Mouse (Mus musculus): ENCODE data around the gene Ttc41. TPM values are rescaled to one million over a fixed set of nuclear protein-coding genes. Genes with fewer than 3 reads are reported as not detected.
A peak's percentile ranks its signal among the peaks of the same experiment; 100 is the strongest.

The Ttc41 gene
- total and polyA plus RNA-seq, 3 experiments: 0.10 to 6.5 (median 1.9) TPM

DNA sequence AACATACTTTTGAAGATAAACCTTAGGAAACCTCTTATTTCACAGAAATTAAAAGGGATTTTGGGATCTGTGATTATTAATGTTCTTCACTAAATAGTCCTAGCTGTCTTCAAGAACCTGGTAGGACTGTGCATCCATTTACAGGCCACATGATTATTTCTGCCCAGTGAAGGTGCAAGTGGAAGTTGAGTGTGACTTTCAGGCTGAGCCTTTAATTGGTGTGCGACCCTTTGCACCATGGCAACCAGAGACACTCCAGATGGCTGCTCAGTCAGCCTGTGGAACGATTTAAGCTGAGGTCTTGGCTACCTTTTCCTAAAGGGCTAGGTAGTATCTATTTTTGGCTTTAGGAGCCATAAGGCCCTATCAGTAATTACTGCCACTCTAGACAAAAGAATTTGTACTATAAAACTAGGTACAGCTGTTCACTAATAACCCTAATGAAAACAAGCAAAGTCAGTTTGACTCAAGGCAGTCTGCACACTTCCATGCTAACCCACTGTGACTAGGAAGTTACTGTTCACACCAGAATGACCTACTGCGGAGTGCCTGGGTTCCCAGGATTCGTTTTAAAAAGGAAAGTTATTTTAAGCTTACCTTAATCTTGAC is 3.2 kb upstream of the Ttc41 start:
- DNase-seq (ENCODE audit: low spot score) (no peak), ATAC-seq (ENCODE audit: extremely low read depth, insufficient number of reproducible peaks, low FRiP score, poor library complexity, severe bottlenecking) (no peak)
- H3K4me3 ChIP-seq (ENCODE audit: low read depth, low read length): peak overlapping the region; percentile 54; the same call in 1 of the 2 replicates
- peaks cover 69% of the 10 kb centered on the region for H3K36me3 ChIP-seq (replicated peaks)
- no peaks in the 10 kb centered on the region for H3K9me3 ChIP-seq (replicated peaks)
- H3K4me1 ChIP-seq (ENCODE audit: insufficient read depth, low read depth, low read length): peaks cover 64% of the 10 kb centered on the region
- H3K27me3 ChIP-seq (ENCODE audit: insufficient read depth, low read length): no peaks in the 10 kb centered on the region
- TF ChIP-seq TAL1 (conservative IDR thresholded peaks at IDR 0.05; ENCODE audit: low read depth, low read length): no peak
- no peak for TF ChIP-seq CTCF (IDR thresholded peaks at IDR 0.05; ENCODE audit: low read depth, low read length)
- TF ChIP-seq GATA2 (IDR thresholded peaks at IDR 0.05; ENCODE audit: borderline replicate concordance, low read depth, low read length): no peak
- TF ChIP-seq POLR2AphosphoS5 (IDR thresholded peaks at IDR 0.05; ENCODE audit: insufficient replicate concordance, low read depth, low read length): no peak
- no peak for TF ChIP-seq GATA1 (IDR thresholded peaks at IDR 0.05; ENCODE audit: borderline replicate concordance, low read length)

DNA sequence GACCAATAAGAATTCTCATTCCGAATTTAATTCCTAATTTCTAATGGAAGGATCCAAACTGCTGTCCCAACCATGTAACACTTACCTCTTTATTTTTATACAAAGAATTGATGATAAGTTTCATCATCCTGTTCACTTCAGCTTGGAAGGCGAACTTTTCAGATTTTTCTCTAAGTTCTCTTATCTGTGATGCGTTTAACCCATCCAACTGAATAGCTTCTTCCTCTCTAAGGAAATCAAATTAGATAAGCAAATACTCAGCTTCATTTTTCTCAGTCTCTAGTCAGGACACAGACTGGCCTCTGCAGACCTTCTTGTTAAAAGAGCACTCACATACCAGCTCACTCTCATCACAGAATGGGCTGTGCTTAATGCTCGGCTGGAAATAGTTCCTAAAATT is 2.2 kb upstream of the Ttc41 start:
- Histone ChIP-seq H3K36me3 (replicated peaks) (peaks cover 59% of the 10 kb centered on the region), H3K4me3 (ENCODE audit: low read depth, low read length) (peak overlapping the region; percentile 92), H3K4me1 (ENCODE audit: insufficient read depth, low read depth, low read length) (peaks cover 64% of the 10 kb centered on the region), H3K27me3 (ENCODE audit: insufficient read depth, low read length) (no peaks in the 10 kb centered on the region), H3K9me3 (replicated peaks) (no peaks in the 10 kb centered on the region)
- TF ChIP-seq CTCF (IDR thresholded peaks at IDR 0.05; ENCODE audit: low read depth, low read length) (no peak), POLR2AphosphoS5 (IDR thresholded peaks at IDR 0.05; ENCODE audit: insufficient replicate concordance, low read depth, low read length) (no peak), GATA1 (IDR thresholded peaks at IDR 0.05; ENCODE audit: borderline replicate concordance, low read length) (no peak), TAL1 (conservative IDR thresholded peaks at IDR 0.05; ENCODE audit: low read depth, low read length) (no peak), GATA2 (IDR thresholded peaks at IDR 0.05; ENCODE audit: borderline replicate concordance, low read depth, low read length) (no peak)
- ATAC-seq (ENCODE audit: extremely low read depth, insufficient number of reproducible peaks, low FRiP score, poor library complexity, severe bottlenecking) (no peak), DNase-seq (ENCODE audit: low spot score) (no peak)

DNA sequence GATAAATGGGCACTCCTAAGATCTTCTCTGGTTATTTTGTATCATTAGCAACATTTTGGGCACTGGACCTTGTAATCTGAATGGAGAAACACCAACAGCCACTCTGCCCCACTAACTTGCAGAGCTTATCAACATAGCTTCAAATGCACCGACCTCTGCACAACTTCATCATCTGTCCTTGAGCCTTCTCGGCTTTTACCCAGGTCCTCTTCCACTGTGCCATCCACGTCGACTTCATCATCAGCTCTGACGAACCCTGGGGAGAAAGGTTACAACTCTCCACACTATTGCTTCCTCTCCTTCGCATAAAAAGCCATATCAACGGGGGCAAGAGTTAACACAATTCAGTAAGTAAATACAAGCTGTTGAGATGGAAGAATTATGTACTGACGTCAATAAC is 1.5 kb upstream of the Ttc41 start:
- no peak for TF ChIP-seq GATA1 (IDR thresholded peaks at IDR 0.05; ENCODE audit: borderline replicate concordance, low read length)
- no peak for TF ChIP-seq TAL1 (conservative IDR thresholded peaks at IDR 0.05; ENCODE audit: low read depth, low read length)
- no peak for TF ChIP-seq POLR2AphosphoS5 (IDR thresholded peaks at IDR 0.05; ENCODE audit: insufficient replicate concordance, low read depth, low read length)
- TF ChIP-seq GATA2 (IDR thresholded peaks at IDR 0.05; ENCODE audit: borderline replicate concordance, low read depth, low read length): no peak
- H3K4me1 ChIP-seq (ENCODE audit: insufficient read depth, low read depth, low read length): peaks cover 61% of the 10 kb centered on the region
- no peak for ATAC-seq (ENCODE audit: extremely low read depth, insufficient number of reproducible peaks, low FRiP score, poor library complexity, severe bottlenecking)

DNA sequence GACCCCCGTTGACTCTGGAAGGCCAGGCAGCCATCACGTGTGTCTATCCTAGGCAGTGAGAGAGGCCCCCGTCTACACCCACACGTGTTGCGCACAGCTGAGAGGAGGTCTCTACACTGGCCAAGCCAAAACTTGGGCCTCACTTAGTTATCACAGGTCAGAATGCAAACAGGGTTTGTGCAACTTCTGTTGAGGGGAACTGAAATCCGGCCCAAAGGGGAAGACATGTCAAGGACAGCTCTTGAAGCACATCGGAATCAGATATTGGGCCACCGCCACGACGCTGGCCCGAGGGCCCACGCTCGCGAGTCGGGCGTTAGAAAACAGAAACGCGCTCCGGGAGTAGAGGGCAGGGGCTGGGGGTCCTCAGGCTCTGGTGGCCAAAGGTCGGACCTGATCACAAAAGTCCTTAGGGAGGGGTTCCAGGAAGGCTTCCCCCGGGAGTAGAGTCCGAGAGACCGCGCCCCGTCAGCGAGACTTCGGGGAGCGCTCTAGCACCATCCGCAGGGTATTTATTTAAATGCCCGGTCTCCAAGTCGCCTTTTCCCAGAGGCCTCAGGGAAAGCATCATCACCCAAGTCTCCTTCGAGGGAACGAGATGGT is 921 bp upstream of the Ttc41 start:
- no peaks in the 10 kb centered on the region for H3K9me3 ChIP-seq (replicated peaks)
- no peaks in the 10 kb centered on the region for H3K27me3 ChIP-seq (ENCODE audit: insufficient read depth, low read length)
- ATAC-seq (ENCODE audit: extremely low read depth, insufficient number of reproducible peaks, low FRiP score, poor library complexity, severe bottlenecking) (no peak), DNase-seq (ENCODE audit: low spot score) (peak; percentile 39)
- TF ChIP-seq GATA1 (IDR thresholded peaks at IDR 0.05; ENCODE audit: borderline replicate concordance, low read length): no peak
- TF ChIP-seq CTCF (IDR thresholded peaks at IDR 0.05; ENCODE audit: low read depth, low read length): no peak
- TF ChIP-seq POLR2AphosphoS5 (IDR thresholded peaks at IDR 0.05; ENCODE audit: insufficient replicate concordance, low read depth, low read length): no peak
- no peak for TF ChIP-seq GATA2 (IDR thresholded peaks at IDR 0.05; ENCODE audit: borderline replicate concordance, low read depth, low read length)
- no peak for TF ChIP-seq TAL1 (conservative IDR thresholded peaks at IDR 0.05; ENCODE audit: low read depth, low read length)
- peaks cover 47% of the 10 kb centered on the region for H3K36me3 ChIP-seq (replicated peaks)
- H3K4me3 ChIP-seq (ENCODE audit: low read depth, low read length): peak overlapping the region; percentile 92
- peaks cover 55% of the 10 kb centered on the region for H3K4me1 ChIP-seq (ENCODE audit: insufficient read depth, low read depth, low read length)

More for the DNA sequence above, 1.5 kb upstream of the Ttc41 start:
- no peaks in the 10 kb centered on the region for H3K9me3 ChIP-seq (replicated peaks)
- no peaks in the 10 kb centered on the region for H3K27me3 ChIP-seq (ENCODE audit: insufficient read depth, low read length)
- DNase-seq (ENCODE audit: low spot score): no peak
- H3K36me3 ChIP-seq (replicated peaks): peaks cover 53% of the 10 kb centered on the region
- peak overlapping the region; percentile 92 for H3K4me3 ChIP-seq (ENCODE audit: low read depth, low read length)

DNA sequence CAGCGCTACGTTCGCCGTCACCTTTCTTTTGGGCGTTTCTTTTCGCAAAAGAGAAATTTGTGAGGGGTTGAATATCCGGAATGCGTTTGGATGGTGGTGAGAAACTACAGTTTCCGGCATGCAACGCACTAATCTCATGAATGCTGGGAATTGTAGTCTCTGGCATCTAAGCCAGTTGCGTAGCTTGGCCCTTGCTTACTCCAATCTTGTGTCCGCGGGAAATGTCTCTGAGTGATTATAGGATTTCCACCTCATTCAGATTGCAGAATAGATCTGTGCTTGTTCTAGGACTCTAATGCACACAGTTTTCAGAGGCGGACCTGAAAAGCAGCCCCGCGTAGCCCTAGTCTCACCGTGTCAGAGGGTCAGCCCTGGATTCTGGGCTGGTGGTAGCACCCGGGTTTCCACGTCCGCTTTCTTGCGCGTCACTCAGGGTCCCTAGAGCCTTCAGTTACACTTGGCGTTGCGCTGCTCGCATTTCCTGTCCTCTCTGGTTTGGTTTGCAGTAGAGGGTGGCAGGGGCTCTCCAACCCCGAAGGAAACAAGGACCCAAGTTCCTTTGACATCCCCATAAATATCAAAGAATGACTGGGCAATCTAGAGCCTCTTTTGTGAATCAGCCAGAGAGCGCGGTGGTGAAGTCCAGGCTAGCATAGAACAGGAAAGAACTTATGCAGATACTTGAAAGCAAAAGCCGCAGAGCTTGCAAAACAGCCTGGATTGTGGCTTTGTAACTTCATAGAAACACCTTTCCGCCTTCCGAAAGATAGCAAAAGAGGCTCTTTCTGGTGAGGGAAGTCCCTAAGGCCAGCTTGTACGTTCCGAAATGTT is 526 bp downstream of the Ttc41 start:
- DNase-seq (ENCODE audit: low spot score) (peak; percentile 72), ATAC-seq (ENCODE audit: extremely low read depth, insufficient number of reproducible peaks, low FRiP score, poor library complexity, severe bottlenecking) (peak; percentile 61)
- H3K36me3 ChIP-seq (replicated peaks): peaks cover 33% of the 10 kb centered on the region
- H3K9me3 ChIP-seq (replicated peaks): no peaks in the 10 kb centered on the region
- TF ChIP-seq POLR2AphosphoS5 (IDR thresholded peaks at IDR 0.05; ENCODE audit: insufficient replicate concordance, low read depth, low read length): 0 out of 2 replicates have a peak, but pooled peaks have one; percentile 36
- TF ChIP-seq TAL1 (conservative IDR thresholded peaks at IDR 0.05; ENCODE audit: low read depth, low read length): no peak
- peaks cover 41% of the 10 kb centered on the region for H3K4me1 ChIP-seq (ENCODE audit: insufficient read depth, low read depth, low read length)
- no peaks in the 10 kb centered on the region for H3K27me3 ChIP-seq (ENCODE audit: insufficient read depth, low read length)
- peak overlapping the region; percentile 92 for H3K4me3 ChIP-seq (ENCODE audit: low read depth, low read length)

DNA sequence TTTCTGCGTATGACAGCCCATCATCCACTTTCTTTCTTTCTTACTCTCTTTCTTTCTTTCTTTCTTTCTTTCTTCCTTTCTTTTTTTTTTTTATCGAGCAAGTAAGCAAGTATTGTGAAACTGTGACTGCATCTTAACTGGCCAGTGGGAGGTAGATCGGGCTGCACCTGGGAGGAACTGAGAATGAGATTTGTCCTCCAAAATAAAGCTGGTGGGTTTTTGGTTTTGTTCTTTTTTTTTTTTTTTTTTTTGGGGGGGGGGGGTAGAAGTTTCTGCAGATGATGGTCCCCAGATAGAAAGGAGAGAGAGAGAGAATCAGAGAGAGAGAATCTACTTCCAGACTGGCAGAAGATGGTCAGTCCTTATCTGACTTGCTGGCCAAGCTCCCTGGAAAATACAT is 1.5 kb downstream of the Ttc41 start:
- H3K36me3 ChIP-seq (replicated peaks): peaks cover 24% of the 10 kb centered on the region
- no peaks in the 10 kb centered on the region for H3K9me3 ChIP-seq (replicated peaks)
- DNase-seq (ENCODE audit: low spot score): no peak
- H3K4me1 ChIP-seq (ENCODE audit: insufficient read depth, low read depth, low read length): peaks cover 32% of the 10 kb centered on the region
- H3K4me3 ChIP-seq (ENCODE audit: low read depth, low read length): peak overlapping the region; percentile 92; the same call in 1 of the 2 replicates
- TF ChIP-seq GATA1 (IDR thresholded peaks at IDR 0.05; ENCODE audit: borderline replicate concordance, low read length) (no peak), POLR2AphosphoS5 (IDR thresholded peaks at IDR 0.05; ENCODE audit: insufficient replicate concordance, low read depth, low read length) (no peak), TAL1 (conservative IDR thresholded peaks at IDR 0.05; ENCODE audit: low read depth, low read length) (no peak), GATA2 (IDR thresholded peaks at IDR 0.05; ENCODE audit: borderline replicate concordance, low read depth, low read length) (no peak), CTCF (IDR thresholded peaks at IDR 0.05; ENCODE audit: low read depth, low read length) (no peak)
- no peak for ATAC-seq (ENCODE audit: extremely low read depth, insufficient number of reproducible peaks, low FRiP score, poor library complexity, severe bottlenecking)
- no peaks in the 10 kb centered on the region for H3K27me3 ChIP-seq (ENCODE audit: insufficient read depth, low read length)
